Mouse (Mus musculus) liver, embryonic 18 days (tissue): ENCODE results near the gene Fam19a4. TPM values are rescaled to one million over a fixed set of nuclear protein-coding genes. Genes with fewer than 3 reads are reported as not detected.

Experiments
- polyA plus RNA-seq: library from polyadenylated mRNA; depleted of rRNA; stranded (reverse); fragments of >200 nt; gene quantifications from 2 replicates; pipeline ENCODE4 v1.2.3, GENCODE M21; 2012; rRNA removed

Fam19a4 gene
- polyA plus RNA-seq: not detected in 2 replicates

DNA sequence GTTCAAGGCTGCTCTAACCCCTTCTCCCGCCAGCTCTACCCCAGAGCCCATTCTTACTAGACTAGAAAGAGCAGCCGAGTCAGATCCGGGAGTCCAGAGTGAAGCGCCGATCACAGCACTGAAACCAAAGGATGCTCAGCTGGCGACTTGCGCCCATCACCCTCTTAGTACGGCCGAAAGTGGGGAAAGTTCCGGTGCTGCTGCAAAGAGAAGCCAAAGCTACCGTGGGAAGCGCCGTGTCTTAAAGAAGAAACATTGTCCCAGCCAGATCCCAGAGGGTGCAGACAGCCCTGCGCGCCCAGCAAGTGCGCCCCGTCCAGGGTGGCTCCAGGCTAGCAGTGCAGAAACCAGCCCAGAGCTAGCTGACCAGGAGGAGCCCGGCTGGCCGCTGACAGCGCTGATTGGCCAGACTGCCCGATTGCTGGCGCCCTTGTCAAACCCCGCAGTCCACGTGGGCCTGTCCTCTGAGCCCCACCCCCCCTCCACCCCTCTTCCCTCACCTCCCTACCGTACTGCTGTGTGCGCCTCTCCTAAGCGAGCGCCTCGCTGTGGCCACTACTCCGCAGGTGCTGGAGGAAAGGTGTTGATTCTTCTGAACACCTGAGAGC, at the start of gene Fam19a4:
Gene Fam19a4 (minus strand): TSS at position 340 of the 608 bp plus-strand sequence.

Other genes starting within 250 kb of the Fam19a4 start
- 2.9 and 3.4 TPM in 2 replicates for gene Eogt, start 88.8 kb upstream of the Fam19a4 start, polyA plus RNA-seq
- 1.5 and 1.7 TPM in 2 replicates for gene Tmf1, start 118.7 kb upstream of the Fam19a4 start, polyA plus RNA-seq
- 25.6 and 26.4 TPM in 2 replicates for gene Uba3, start 145.2 kb upstream of the Fam19a4 start, polyA plus RNA-seq
- gene Arl6ip5, start 150.3 kb upstream of the Fam19a4 start, polyA plus RNA-seq: 27.1 and 28.3 TPM in 2 replicates
- 0.02 and 0.05 TPM in 2 replicates for gene Lmod3, start 192.3 kb upstream of the Fam19a4 start, polyA plus RNA-seq